Mouse (Mus musculus) intestine, postnatal 0 days (tissue): ENCODE data around the gene Adgrl3. TPM values are rescaled to one million over a fixed set of nuclear protein-coding genes. Genes with fewer than 3 reads are reported as not detected.
A peak's percentile ranks its signal among the peaks of the same experiment; 100 is the strongest.

ENCODE experiments used
- ATAC-seq: fragments of 200-750 bp; cut with Nextera tagmentation; 2 replicates; pipeline ENCODE4 v1.8.0; 2017; ENCODE audit warnings: mild to moderate bottlenecking, moderate TSS enrichment, moderate library complexity
- H3K27ac ChIP-seq: fragments of 300-500 bp; sonication (generic); 2 replicates; pipeline ENCODE4 v1.5.1; 2014; ENCODE audit warnings: mild to moderate bottlenecking, low read depth, low read length, moderate library complexity
- H3K27me3 ChIP-seq: fragments of 300-500 bp; sonication (generic); replicated peaks from 2 replicates; pipeline ENCODE4 v1.6.1; 2014; ENCODE audit warnings: low read length, mixed read lengths; ENCODE audit not compliant: control insufficient read depth, insufficient read depth
- H3K36me3 ChIP-seq: fragments of 300-500 bp; sonication (generic); 2 replicates; pipeline ENCODE4 v1.6.1; 2014; ENCODE audit warnings: mild to moderate bottlenecking, moderate library complexity; ENCODE audit not compliant: control insufficient read depth, insufficient read depth
- H3K4me1 ChIP-seq: fragments of 300-500 bp; sonication (generic); replicated peaks from 2 replicates; pipeline ENCODE4 v1.6.1; 2014; ENCODE audit warnings: antibody characterized with exemption, low read length, mixed read lengths; ENCODE audit not compliant: control insufficient read depth, insufficient read depth
- H3K4me2 ChIP-seq: fragments of 300-500 bp; sonication (generic); replicated peaks from 2 replicates; pipeline ENCODE4 v1.6.1; 2014; ENCODE audit warnings: low read depth, mild to moderate bottlenecking, moderate library complexity
- H3K4me3 ChIP-seq: fragments of 300-500 bp; sonication (generic); 2 replicates; pipeline ENCODE4 v1.5.1; 2014; ENCODE audit warnings: low read depth, low read length
- H3K9ac ChIP-seq: fragments of 300-500 bp; sonication (generic); 2 replicates; pipeline ENCODE4 v1.6.1; 2014; ENCODE audit warnings: mild to moderate bottlenecking, low read depth, low read length
- H3K9me3 ChIP-seq: fragments of 300-500 bp; sonication (generic); 2 replicates; pipeline ENCODE4 v1.6.1; 2016; ENCODE audit warnings: mixed run types; ENCODE audit not compliant: control insufficient read depth
- CTCF ChIP-seq: sonication (generic); IDR thresholded peaks from 2 replicates; pipeline ENCODE4 v1.5.1; 2016; ENCODE audit warnings: low read depth, mild to moderate bottlenecking, control low read depth, antibody characterized with exemption, moderate library complexity
- WGBS: fragments of 180-500 bp; shearing (Covaris S2); extraction: QIAGEN DNeasy Blood & Tissue Kit; methylation state at CpG from one replicate; pipeline ENCODE4 v1.1.7; 2014; 5-methylcytosine and 5-hydroxymethylcytosine counted together
- polyA plus RNA-seq: library from polyadenylated mRNA; unstranded; fragments of >200 nt; fragmentation: Nextera tagmentation; extraction: Ambion mirVana; gene quantifications from 2 replicates; pipeline ENCODE4 v1.2.1, GENCODE M21; 2015

Adgrl3 gene
- polyA plus RNA-seq, 1 experiment from 2014 or later, result 4.2 TPM

DNA sequence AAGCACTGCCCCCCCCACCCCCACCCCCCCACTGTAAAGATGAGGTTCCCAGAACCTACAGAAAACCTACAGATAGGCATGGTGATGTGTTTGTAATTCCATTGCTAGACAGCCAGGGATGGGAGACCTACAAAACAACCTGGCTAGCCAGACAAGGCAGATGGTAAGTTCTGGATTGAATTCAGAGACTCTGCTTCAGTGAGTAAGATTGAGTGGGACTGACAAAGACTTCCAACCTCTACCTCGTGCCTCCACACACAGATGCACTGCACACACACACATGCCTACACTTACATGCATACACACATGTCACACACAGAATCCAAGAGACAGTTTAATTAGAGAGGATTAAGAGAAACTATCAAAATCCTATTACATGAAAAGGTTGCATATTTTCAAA lies 544.4 kb downstream of the Adgrl3 start:
- H3K27me3 ChIP-seq, result no peaks in the 10 kb centered on the region
- H3K9me3 ChIP-seq, result no peaks in the 10 kb centered on the region
- H3K36me3 ChIP-seq, result no peaks in the 10 kb centered on the region
- WGBS, result 65% methylated on average over 1 of the region's 1 CpGs
- no peak overlapping the region for H3K9ac ChIP-seq
- H3K4me2 ChIP-seq, result no peak overlapping the region
- H3K27ac ChIP-seq, result no peak overlapping the region
- ATAC-seq, result no peak
- TF ChIP-seq CTCF, result no peak
- H3K4me1 ChIP-seq, result no peaks in the 10 kb centered on the region
- no peak overlapping the region for H3K4me3 ChIP-seq

DNA sequence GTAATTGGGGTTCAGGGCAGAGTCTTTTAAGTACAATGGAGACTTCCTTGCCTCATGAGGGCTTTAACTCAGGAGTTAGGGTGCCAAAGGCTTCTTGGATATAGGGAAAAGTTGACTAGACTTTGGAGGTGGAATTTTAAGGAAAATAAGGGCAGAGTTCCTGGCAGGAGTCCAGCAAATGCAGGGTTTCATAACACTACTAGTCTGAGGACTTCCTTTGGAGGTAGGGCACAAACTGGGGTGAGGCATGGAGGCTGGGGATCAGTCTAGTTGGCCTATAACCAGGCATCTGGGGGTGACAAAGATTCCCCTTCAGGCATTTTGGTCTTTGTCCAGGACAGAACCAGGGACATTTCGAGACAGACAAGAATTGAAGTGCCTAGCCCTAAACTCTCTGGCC lies 546.6 kb downstream of the Adgrl3 start:
- H3K4me3 ChIP-seq, result no peak overlapping the region
- no peak for ATAC-seq
- no peak overlapping the region for H3K9ac ChIP-seq

DNA sequence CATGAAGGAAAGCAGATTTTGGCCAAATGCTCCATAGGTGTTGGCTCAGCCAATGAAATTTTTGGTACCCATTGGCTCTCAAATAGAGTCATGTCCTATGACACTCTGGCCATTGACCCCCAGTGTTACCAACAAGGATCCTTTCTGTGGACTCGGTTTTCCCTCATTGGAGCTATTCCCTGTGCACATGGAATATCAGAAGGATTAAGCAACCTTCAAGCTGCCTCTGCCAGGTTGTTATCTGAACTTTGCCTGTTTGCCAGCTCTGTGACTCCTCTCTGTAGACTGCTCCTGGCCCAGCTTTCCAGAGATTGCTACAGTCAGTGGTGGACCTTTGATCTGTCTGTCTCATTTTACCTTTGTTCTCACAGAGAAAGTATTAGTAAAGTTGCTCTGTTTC lies 548.8 kb downstream of the Adgrl3 start:
- Histone ChIP-seq H3K9ac (no peak overlapping the region), H3K4me2 (no peak overlapping the region), H3K4me1 (no peaks in the 10 kb centered on the region), H3K4me3 (no peak overlapping the region), H3K27ac (no peak overlapping the region), H3K36me3 (no peaks in the 10 kb centered on the region), H3K9me3 (no peaks in the 10 kb centered on the region), H3K27me3 (no peaks in the 10 kb centered on the region)
- TF ChIP-seq CTCF, result no peak
- ATAC-seq, result peak; percentile 99
- WGBS, result 52% methylated on average over 1 of the region's 1 CpGs

More for the DNA sequence above, 546.6 kb downstream of the Adgrl3 start:
- Histone ChIP-seq H3K36me3 (no peaks in the 10 kb centered on the region), H3K27ac (no peak overlapping the region), H3K4me1 (no peaks in the 10 kb centered on the region), H3K9me3 (no peaks in the 10 kb centered on the region), H3K27me3 (no peaks in the 10 kb centered on the region), H3K4me2 (no peak overlapping the region)
- TF ChIP-seq CTCF, result no peak
- WGBS, result 91% methylated on average over 1 of the region's 1 CpGs

DNA sequence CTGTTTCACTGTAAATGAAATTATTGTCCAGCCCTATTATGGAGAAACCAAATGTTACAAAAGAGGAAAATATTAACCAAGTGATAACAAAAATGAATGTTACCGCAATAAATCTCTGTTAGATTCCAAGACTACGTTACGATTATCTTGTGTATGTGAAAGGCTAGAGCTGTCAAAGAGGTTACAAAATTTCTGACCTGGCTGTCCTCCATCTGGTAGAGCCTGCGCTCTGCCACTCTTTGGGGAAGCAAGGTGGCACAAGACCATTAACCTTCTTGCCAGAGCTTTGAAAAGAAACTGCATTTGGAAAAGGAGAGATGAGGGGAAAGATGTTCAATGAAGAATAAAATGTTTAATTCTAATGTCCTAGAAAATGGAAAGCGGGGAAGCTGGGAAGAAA lies 562.9 kb downstream of the Adgrl3 start:
- no peaks in the 10 kb centered on the region for H3K36me3 ChIP-seq
- ATAC-seq, result no peak
- WGBS, result 57% methylated on average over 5 of the region's 5 CpGs
- H3K9ac ChIP-seq, result no peak overlapping the region
- H3K4me2 ChIP-seq, result no peak overlapping the region
- no peaks in the 10 kb centered on the region for H3K4me1 ChIP-seq
- H3K27ac ChIP-seq, result no peak overlapping the region
- no peak for TF ChIP-seq CTCF
- no peaks in the 10 kb centered on the region for H3K27me3 ChIP-seq
- H3K9me3 ChIP-seq, result no peaks in the 10 kb centered on the region
- H3K4me3 ChIP-seq, result no peak overlapping the region

DNA sequence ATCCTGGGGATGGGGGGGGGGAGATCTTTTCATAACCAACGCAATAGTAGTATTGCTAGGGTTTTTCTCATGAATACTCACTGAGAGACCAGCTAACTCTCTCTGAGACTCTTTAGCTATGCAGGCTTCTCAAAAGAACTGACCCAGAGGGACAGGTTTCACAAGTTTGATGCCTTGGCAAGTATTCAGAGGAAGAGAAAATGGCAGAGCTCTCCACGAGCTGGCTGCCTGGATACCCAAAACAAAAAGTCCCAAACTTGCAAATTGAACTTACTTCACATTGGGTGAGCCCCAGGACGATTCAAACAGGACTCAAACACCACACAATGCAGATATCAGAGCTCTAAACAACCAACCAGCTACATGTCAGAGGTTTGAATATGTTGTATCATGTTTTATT lies 563.5 kb downstream of the Adgrl3 start:
- Histone ChIP-seq H3K9me3 (no peaks in the 10 kb centered on the region), H3K27me3 (no peaks in the 10 kb centered on the region), H3K4me1 (no peaks in the 10 kb centered on the region), H3K9ac (no peak overlapping the region), H3K4me3 (no peak overlapping the region), H3K36me3 (no peaks in the 10 kb centered on the region), H3K4me2 (no peak overlapping the region), H3K27ac (no peak overlapping the region)
- 53% methylated on average over 3 of the region's 3 CpGs for WGBS
- no peak for ATAC-seq
- no peak for TF ChIP-seq CTCF

DNA sequence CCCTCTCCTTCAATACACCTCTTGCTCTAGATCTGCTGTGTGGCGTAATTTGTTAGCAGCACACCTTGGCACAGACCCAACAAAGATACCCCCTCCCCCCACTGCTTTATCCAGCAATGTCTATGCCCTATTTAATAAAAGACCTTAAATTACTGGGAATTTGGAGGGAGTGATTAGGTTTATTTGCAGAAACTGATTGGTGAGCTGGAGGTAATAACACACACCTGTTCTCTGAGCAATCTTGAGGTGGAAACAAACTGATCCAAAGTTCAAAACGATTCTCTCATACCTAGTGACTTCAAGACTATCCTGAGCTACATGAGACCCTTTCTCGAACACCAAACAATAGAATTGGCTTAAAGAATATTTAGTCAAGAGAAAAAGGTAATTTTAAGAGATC lies 565.0 kb downstream of the Adgrl3 start:
- ATAC-seq, result peak; percentile 60
- Histone ChIP-seq H3K4me3 (no peak overlapping the region), H3K27ac (no peak overlapping the region), H3K27me3 (no peaks in the 10 kb centered on the region), H3K4me2 (no peak overlapping the region), H3K4me1 (no peaks in the 10 kb centered on the region), H3K9me3 (no peaks in the 10 kb centered on the region), H3K36me3 (no peaks in the 10 kb centered on the region), H3K9ac (no peak overlapping the region)
- no peak for TF ChIP-seq CTCF
- 36% methylated on average over 3 of the region's 3 CpGs for whole genome bisulfite sequencing

DNA sequence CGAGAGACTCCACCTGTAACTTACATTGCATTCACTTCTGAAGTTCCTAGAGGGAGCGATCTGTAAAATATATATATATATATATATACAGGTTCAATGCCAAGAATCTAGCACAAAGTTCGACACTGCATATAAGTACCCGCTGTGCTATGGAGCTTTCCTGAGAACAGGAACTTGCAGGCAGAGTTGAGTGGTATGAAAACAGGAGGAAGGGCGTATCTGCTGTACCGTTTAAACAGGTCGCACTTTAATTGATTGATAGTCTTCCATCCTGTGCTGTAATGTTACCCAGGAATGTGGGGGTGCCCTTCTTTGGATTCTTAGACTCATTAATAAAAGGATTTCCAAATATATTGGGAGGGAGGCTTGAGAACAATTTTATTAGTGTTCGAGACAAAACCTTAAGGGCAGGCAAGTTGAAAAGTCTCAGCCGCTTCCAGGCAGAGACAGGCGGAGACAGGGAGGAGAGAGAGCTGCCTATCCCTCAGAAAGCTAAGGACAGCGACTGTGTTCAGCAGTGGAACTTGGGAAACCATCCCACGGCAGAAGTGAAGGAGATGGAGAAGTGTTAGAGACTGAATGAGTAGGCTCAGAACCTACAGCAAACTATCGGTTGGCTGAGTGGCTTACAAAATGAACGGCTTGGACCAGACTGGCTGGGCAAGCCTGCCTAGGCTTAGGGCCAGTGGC lies 570.2 kb downstream of the Adgrl3 start:
- WGBS, result 78% methylated on average over 14 of the region's 14 CpGs
- no peaks in the 10 kb centered on the region for H3K9me3 ChIP-seq
- H3K9ac ChIP-seq, result no peak overlapping the region
- H3K4me3 ChIP-seq, result no peak overlapping the region
- no peak for ATAC-seq
- no peak overlapping the region for H3K4me2 ChIP-seq
- H3K4me1 ChIP-seq, result no peaks in the 10 kb centered on the region
- no peak for TF ChIP-seq CTCF
- H3K27ac ChIP-seq, result no peak overlapping the region
- H3K27me3 ChIP-seq, result no peaks in the 10 kb centered on the region
- H3K36me3 ChIP-seq, result no peaks in the 10 kb centered on the region
